22 mouse cellular contexts compared by ENCODE assay signal in the genomic region with DNA sequence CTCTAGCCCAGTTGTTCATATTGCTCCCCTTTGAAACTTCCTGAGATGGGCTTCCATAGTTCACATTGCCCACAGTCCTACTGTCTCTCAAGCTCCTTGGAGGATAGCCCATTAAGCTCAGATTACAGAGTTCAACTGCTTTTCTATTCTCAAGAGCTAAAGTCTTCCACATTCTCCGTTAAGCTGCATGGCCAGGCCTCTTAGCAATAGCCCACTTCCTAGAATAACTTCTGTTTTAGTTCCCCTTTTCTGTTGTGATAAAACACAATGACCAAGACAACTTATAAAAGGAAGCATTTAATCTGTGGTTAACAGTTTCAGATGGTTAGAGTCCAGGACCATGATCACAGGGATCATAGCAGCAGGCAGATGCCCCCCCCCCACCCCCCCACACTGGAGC.
DNase-seq lines count a peak whose midpoint lies in the region; ATAC-seq and TF ChIP-seq lines count a peak whose summit lies in the region.
"Had no signal": no experiment of that assay in that cellular context is flagged by ENCODE, and none has a peak within 500 bp of the region (broad histone marks: within the 10 kb centered on the region; RNA-seq: fewer than 3 reads in every experiment).

No protein-coding gene starts in this region.

- H3K27me3 ChIP-seq in CH12.LX (replicated peaks): peaks cover 3% of the 10 kb centered on the region
- H3K27me3 ChIP-seq in heart, embryonic 10.5 days (ENCODE audit: insufficient read depth, poor library complexity, severe bottlenecking): no peaks in the 10 kb centered on the region
- H3K27me3 ChIP-seq: forebrain, embryonic 15.5 days; heart, embryonic 13.5 days; hindbrain, embryonic 13.5 days; lung, embryonic 15.5 days; midbrain, embryonic 12.5 days had no signal

- peak; percentile 89 for ATAC-seq in common myeloid progenitor, adult 5-6 weeks (replicated peaks; ENCODE audit: low read depth, poor library complexity, severe bottlenecking)
- ATAC-seq in monocyte, adult 5-6 weeks (replicated peaks; ENCODE audit: insufficient number of reproducible peaks, low FRiP score, low TSS enrichment, poor library complexity, severe bottlenecking): peak; percentile 71
- no peak for ATAC-seq in inflammation-experienced regulatory T-cells, adult 6 months
- ATAC-seq: forebrain, embryonic 15.5 days had no signal

- no peak for TF ChIP-seq RAD21 in CH12.LX (IDR thresholded peaks at IDR 0.05; ENCODE audit: low read depth, low read length)

- no peaks in the 10 kb centered on the region for H3K79me2 ChIP-seq in CH12.LX (replicated peaks; ENCODE audit: control insufficient read depth, extremely low read depth, insufficient read depth, poor library complexity, severe bottlenecking)

- peak; percentile 36 for DNase-seq in 416B (ENCODE audit: low read depth)
- DNase-seq in CH12.LX (ENCODE audit: extremely low read depth): peak; percentile 16
- no peak for DNase-seq in adrenal gland, adult 2 months
- DNase-seq in testis, postnatal 14 days (ENCODE audit: low spot score): no peak
- DNase-seq in heart, embryonic 10.5 days (ENCODE audit: low spot score): no peak
- DNase-seq: cerebellum, adult 8-10 months; cerebellum, postnatal 36 days; heart, adult 11 months; heart, postnatal 14 days; kidney, adult 2 months; kidney, postnatal 10 days; thymus, postnatal 36 days had no signal

- TF ChIP-seq CTCF in CH12.LX (conservative IDR thresholded peaks at IDR 0.05 in 1 of 2, IDR thresholded peaks at IDR 0.05 in 1 of 2; ENCODE audit: low read depth in 2 of 2, low read length in 2 of 2): no peak

- TF ChIP-seq EP300 in CH12.LX (IDR thresholded peaks at IDR 0.05; ENCODE audit: low read length): no peak

- in situ Hi-C loops in CH12.LX (cut with MboI; ENCODE audit: low pct_ligation_motif_present, low pct_unique_long_range_greater_than_20kb, low sequenced_read_pairs): no loop called here

- peaks cover 0 to 5% of the 10 kb centered on the region in 2 experiments; a peak in 2 of 4 replicates for H3K4me1 ChIP-seq in CH12.LX (ENCODE audit: control insufficient read depth in 1 of 2, insufficient read depth in 2 of 2)
- H3K4me1 ChIP-seq in heart, embryonic 10.5 days: no peaks in the 10 kb centered on the region
- H3K4me1 ChIP-seq: forebrain, embryonic 15.5 days; hindbrain, embryonic 13.5 days; lung, embryonic 15.5 days; midbrain, embryonic 12.5 days had no signal

- 74% methylated on average over 1 of the region's 1 CpGs for WGBS in heart, embryonic 10.5 days

- no peak for TF ChIP-seq POLR2A in CH12.LX (IDR thresholded peaks at IDR 0.05; ENCODE audit: low read depth, low read length)

- H3K9me3 ChIP-seq in CH12.LX (replicated peaks; ENCODE audit: low read length): no peaks in the 10 kb centered on the region
- no peaks in the 10 kb centered on the region for H3K9me3 ChIP-seq in heart, embryonic 10.5 days
- H3K9me3 ChIP-seq: forebrain, embryonic 15.5 days; heart, embryonic 13.5 days; hindbrain, embryonic 13.5 days; lung, embryonic 15.5 days; midbrain, embryonic 12.5 days had no signal

- no peak overlapping the region for H3K4me2 ChIP-seq in CH12.LX (ENCODE audit: insufficient read depth, low read depth, poor library complexity, severe bottlenecking)
- H3K4me2 ChIP-seq: forebrain, embryonic 15.5 days; heart, embryonic 13.5 days; hindbrain, embryonic 13.5 days; lung, embryonic 15.5 days; midbrain, embryonic 12.5 days had no signal

- no peak overlapping the region for H3K9ac ChIP-seq in CH12.LX (ENCODE audit: insufficient read depth, low read depth)
- H3K9ac ChIP-seq: forebrain, embryonic 15.5 days; heart, embryonic 13.5 days; hindbrain, embryonic 13.5 days; liver, embryonic 14.5 days; lung, embryonic 15.5 days; midbrain, embryonic 12.5 days had no signal

- H3K36me3 ChIP-seq in CH12.LX (replicated peaks in 1 of 2; ENCODE audit: control insufficient read depth in 1 of 2, insufficient read depth in 1 of 2, low read length in 1 of 2): no peaks in the 10 kb centered on the region
- no peaks in the 10 kb centered on the region for H3K36me3 ChIP-seq in heart, embryonic 10.5 days
- H3K36me3 ChIP-seq: forebrain, embryonic 15.5 days; heart, embryonic 13.5 days; hindbrain, embryonic 13.5 days; lung, embryonic 15.5 days; midbrain, embryonic 12.5 days had no signal

- no peak overlapping the region for H3K4me3 ChIP-seq in CH12.LX (replicated peaks in 1 of 3; ENCODE audit: low read depth in 2 of 3, low read length in 2 of 3, poor library complexity in 1 of 3)
- H3K4me3 ChIP-seq in heart, embryonic 10.5 days: no peak overlapping the region
- H3K4me3 ChIP-seq: forebrain, embryonic 15.5 days; heart, embryonic 13.5 days; hindbrain, embryonic 13.5 days; left cerebral cortex, adult 2 months; lung, embryonic 15.5 days; midbrain, embryonic 12.5 days had no signal

- dilution Hi-C loops in CH12.LX (cut with MboI; ENCODE audit: extremely low pct_ligation_motif_present, extremely low pct_unique_long_range_greater_than_20kb, low sequenced_read_pairs): no loop called here

- H3K27ac ChIP-seq in CH12.LX (ENCODE audit: insufficient read depth, low read depth): no peak overlapping the region
- no peak overlapping the region for H3K27ac ChIP-seq in heart, embryonic 10.5 days
- H3K27ac ChIP-seq: forebrain, embryonic 15.5 days; heart, embryonic 13.5 days; hindbrain, embryonic 13.5 days; left cerebral cortex, adult 2 months; liver, embryonic 14.5 days; lung, embryonic 15.5 days; midbrain, embryonic 12.5 days had no signal

TF ChIP-seq in CH12.LX, 34 proteins besides CTCF, POLR2A, EP300 and RAD21:
- TF ChIP-seq SIN3A (IDR thresholded peaks at IDR 0.05; ENCODE audit: low read length): no peak

Comparison
In these comparisons a context has a peak if more than half of its experiments do, and no peak if none do; other contexts are left out.
1. DNase-seq: peak in 416B (single experiment) and CH12.LX (single experiment); none in adrenal gland, adult 2 months (single experiment), testis, postnatal 14 days (single experiment) and heart, embryonic 10.5 days (single experiment).